Mouse (Mus musculus): Measurements from ENCODE around the gene Ndrg2.
"Not testable (repeated sequence)": the region's sequence is repeated elsewhere in the genome, so short reads cannot be mapped to it uniquely, and the experiment has no call there.

Gene Ndrg2

DNA sequence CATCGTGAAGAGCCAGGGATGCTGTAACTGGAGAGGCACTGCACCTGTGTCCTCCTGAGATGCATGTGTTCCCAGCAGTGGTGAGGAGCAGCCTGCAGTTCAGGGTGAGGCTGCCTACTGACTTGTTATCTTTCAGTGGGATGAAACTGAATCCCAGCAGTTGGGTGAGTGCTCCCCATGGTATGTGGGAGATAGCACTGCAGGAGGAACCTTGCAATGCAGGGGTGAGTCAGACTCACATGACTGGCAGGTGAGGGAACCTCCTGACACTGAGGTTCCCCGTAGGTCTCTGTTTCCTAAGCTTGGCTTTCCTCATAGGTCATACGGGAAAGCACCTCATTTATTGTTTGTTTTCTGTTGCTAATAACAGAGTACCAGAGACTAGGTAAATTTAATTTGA is 36.4 kb downstream of the Ndrg2 start:
- no peak for DNase-seq (ENCODE audit: low spot score in 2 of 2)

DNA sequence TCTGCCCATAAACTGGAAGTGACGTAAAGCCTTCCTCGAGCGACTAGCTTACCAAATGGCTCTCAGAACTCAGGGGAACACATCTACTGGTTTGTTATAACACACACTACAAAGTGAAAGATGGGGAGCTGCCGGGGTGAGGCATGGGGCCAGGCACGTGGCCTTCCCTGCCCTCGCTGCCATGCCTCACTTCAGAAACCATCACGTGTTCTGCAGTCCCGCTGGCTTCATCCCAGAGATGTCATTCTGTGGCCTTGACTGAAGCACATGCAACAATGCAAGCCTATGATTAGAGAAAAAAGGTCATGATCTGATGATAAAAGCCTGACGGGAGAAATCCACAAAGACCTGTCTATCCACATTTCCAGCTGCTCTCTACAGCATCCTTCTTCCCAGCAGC is 42.2 kb downstream of the Ndrg2 start:
- no peak for DNase-seq (ENCODE audit: low spot score in 2 of 2)

DNA sequence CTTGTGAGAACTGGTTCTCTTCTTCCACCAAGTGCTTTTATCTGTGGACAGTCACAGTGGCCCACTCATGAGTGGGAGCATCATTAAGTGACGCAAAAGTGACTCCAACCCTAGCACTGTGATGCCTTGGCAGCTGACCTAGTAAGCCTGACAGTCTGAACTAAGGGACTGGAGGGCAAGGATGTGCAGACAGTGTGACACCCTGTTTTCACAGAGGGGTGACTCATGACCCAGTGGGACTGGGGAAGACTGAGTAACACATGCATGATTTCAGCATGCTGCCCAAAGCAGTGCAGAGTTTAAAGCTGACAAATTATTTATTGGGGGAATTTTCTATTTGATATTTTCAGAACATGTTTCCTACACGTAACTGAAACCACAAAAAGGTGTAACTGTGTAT is 43.2 kb downstream of the Ndrg2 start:
- DNase-seq (ENCODE audit: low spot score in 2 of 2): no peak

DNA sequence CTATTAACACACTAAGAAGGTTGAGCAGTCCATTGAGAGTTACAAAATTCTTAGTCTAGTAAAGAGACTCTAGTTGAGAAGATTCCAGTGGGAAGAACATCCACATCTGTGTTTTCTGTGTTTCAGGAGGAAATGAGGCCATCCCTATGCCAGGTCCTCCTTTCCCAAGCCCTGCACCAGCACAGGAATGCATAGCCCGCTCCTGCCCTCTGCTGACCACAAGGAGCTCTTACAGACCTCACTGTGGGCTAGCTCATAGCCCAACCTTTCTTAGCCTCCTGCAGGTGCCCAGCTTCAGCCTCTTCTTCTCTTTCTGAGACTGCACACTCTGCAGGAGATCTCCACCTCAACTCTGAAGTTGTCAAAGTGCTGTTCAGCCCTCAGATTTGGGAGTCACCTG is 50.4 kb downstream of the Ndrg2 start:
- not testable (repeated sequence) for DNase-seq (ENCODE audit: low spot score in 2 of 2)

DNA sequence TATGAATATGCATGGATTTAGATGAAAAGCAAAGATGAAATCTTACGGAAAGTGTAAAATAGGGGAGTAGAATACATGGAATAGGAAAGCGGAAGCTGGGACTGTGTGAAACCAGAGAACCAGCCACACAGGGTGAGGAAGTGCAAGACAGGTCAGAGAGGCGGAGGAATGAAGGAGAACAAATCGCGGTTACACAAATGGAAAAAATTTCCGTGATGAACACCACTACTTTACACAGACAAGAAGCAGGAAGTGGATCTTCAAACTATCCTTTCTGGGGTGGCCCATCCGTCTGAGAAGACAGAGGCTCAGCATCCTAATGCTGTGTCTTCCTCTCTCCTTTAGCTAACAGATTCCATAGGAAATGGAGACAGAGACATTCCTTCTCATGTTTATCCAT is 58.7 kb downstream of the Ndrg2 start:
- DNase-seq (ENCODE audit: low spot score in 2 of 2): not testable (repeated sequence)
